Mouse (Mus musculus) hindbrain, embryonic 14.5 days (tissue): ENCODE results near the gene Elovl5. TPM values are rescaled to one million over a fixed set of nuclear protein-coding genes. Genes with fewer than 3 reads are reported as not detected.

Experiments used
- ATAC-seq: fragments of 200-750 bp; cut with Nextera tagmentation; 2 replicates; pipeline ENCODE4 v1.8.0; 2017; ENCODE audit warnings: moderate number of reproducible peaks, mild to moderate bottlenecking, moderate TSS enrichment, moderate library complexity; ENCODE audit not compliant: low FRiP score
- DNase-seq: peaks from one replicate; pipeline ENCODE4 v3.0.0-alpha.2; 2015; ENCODE audit warnings: low spot score
- H3K27ac ChIP-seq: fragments of 300-500 bp; sonication (generic); 2 replicates; pipeline ENCODE4 v1.5.1; 2014; ENCODE audit warnings: mild to moderate bottlenecking, moderate library complexity
- H3K27me3 ChIP-seq: fragments of 300-500 bp; sonication (generic); 2 replicates; pipeline ENCODE4 v1.6.1; 2014; ENCODE audit warnings: mild to moderate bottlenecking, low read length, mixed read lengths; ENCODE audit not compliant: control insufficient read depth, insufficient read depth
- H3K36me3 ChIP-seq: fragments of 300-500 bp; sonication (generic); replicated peaks from 2 replicates; pipeline ENCODE4 v1.6.1; 2014; ENCODE audit not compliant: control insufficient read depth, insufficient read depth
- H3K4me1 ChIP-seq: fragments of 300-500 bp; sonication (generic); replicated peaks from 2 replicates; pipeline ENCODE4 v1.6.1; 2014; ENCODE audit warnings: antibody characterized with exemption, low read length, mixed read lengths; ENCODE audit not compliant: control insufficient read depth, insufficient read depth
- H3K4me2 ChIP-seq: fragments of 300-500 bp; sonication (generic); replicated peaks from 2 replicates; pipeline ENCODE4 v1.6.1; 2014; ENCODE audit warnings: mild to moderate bottlenecking, moderate library complexity
- H3K4me3 ChIP-seq: fragments of 300-500 bp; sonication (generic); replicated peaks from 2 replicates; pipeline ENCODE4 v1.5.1; 2014; ENCODE audit warnings: mild to moderate bottlenecking, low read length
- H3K9ac ChIP-seq: fragments of 300-500 bp; sonication (generic); 2 replicates; pipeline ENCODE4 v1.6.1; 2014
- H3K9me3 ChIP-seq: fragments of 300-500 bp; sonication (generic); 2 replicates; pipeline ENCODE4 v1.6.1; 2016; ENCODE audit warnings: low read length; ENCODE audit not compliant: control insufficient read depth
- WGBS: fragments of 180-500 bp; shearing (Covaris S2); extraction: QIAGEN DNeasy Blood & Tissue Kit; methylation state at CpG from one replicate; pipeline ENCODE4 v1.1.7; 2014; 5-methylcytosine and 5-hydroxymethylcytosine counted together
- polyA plus RNA-seq: library from polyadenylated mRNA; unstranded; fragments of >200 nt; fragmentation: Nextera tagmentation; extraction: Ambion mirVana; gene quantifications from 2 replicates; pipeline ENCODE4 v1.2.1, GENCODE M21; 2014

The Elovl5 gene
- polyA plus RNA-seq, 1 experiment from 2014 or later = 73.5 TPM

- DNase-seq = no peak
- WGBS = 93% methylated on average over 8 of the region's 8 CpGs
- H3K4me1 ChIP-seq = peaks cover 13% of the 10 kb centered on the region
These were observed 9.0 kb downstream of the Elovl5 start for GRCm38 (mm10) chr9:77926151-77926550.

GRCm38 (mm10) chr9:77926911-77927310 lies 9.7 kb downstream of the Elovl5 start:
- no peak overlapping the region for H3K9ac ChIP-seq
- no peaks in the 10 kb centered on the region for H3K36me3 ChIP-seq
- ATAC-seq (no peak), DNase-seq (no peak)
- no peak overlapping the region for H3K27ac ChIP-seq
- 92% methylated on average over 5 of the region's 5 CpGs for WGBS
- H3K27me3 ChIP-seq = no peaks in the 10 kb centered on the region
- peaks cover 13% of the 10 kb centered on the region for H3K4me1 ChIP-seq
- no peak overlapping the region for H3K4me2 ChIP-seq
- no peak overlapping the region for H3K4me3 ChIP-seq
- no peaks in the 10 kb centered on the region for H3K9me3 ChIP-seq

More at GRCm38 (mm10) chr9:77926151-77926550, 9.0 kb downstream of the Elovl5 start:
- Histone ChIP-seq H3K27me3 (no peaks in the 10 kb centered on the region), H3K9ac (no peak overlapping the region), H3K4me3 (no peak overlapping the region), H3K36me3 (no peaks in the 10 kb centered on the region), H3K27ac (no peak overlapping the region), H3K9me3 (no peaks in the 10 kb centered on the region), H3K4me2 (no peak overlapping the region)
- ATAC-seq = no peak

DNA sequence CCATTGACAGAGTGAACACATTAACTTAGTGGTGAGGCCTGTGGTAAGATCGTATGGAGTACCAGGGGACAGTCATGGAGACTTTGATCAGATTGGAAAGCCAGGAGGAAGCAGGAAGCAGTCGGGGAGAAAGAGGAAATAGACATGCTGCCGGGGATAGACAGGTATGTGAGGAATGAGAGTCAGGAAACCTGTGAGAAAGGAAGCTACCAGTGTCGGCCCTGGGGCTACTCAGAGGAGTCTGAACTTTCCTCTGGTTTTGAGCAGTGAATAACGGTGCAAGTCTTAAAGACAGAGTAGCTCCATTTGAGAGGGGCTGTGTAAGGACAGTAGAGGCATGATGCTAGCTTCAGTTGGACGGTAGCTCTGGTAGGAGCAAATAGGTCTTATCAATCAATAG lies 10.3 kb downstream of the Elovl5 start:
- Histone ChIP-seq H3K9me3 (no peaks in the 10 kb centered on the region), H3K9ac (no peak overlapping the region), H3K4me3 (no peak overlapping the region), H3K4me2 (no peak overlapping the region), H3K27ac (no peak overlapping the region), H3K4me1 (peaks cover 13% of the 10 kb centered on the region), H3K36me3 (no peaks in the 10 kb centered on the region), H3K27me3 (no peaks in the 10 kb centered on the region)
- no peak for DNase-seq
- 79% methylated on average over 6 of the region's 6 CpGs for WGBS
- no peak for ATAC-seq

DNA sequence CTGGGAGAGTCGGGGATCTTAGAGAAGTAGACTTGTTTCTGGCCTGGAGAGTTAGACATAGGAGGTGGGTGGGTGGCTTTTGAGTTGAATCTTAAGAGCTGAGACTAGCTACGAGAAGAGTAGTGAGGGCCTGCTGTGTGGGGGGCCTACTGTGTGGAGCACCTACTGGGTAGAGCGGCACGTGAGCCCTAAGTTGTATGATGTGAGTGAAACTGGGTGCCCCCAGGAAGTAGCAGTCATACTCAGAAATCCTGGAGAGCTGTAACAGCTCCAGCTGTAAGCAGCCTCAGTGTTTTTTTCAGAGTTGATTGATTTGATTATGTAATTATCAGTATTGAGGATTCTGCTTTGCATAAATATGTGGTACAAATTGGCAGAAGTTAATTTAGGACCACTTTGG lies 11.6 kb downstream of the Elovl5 start:
- no peak overlapping the region for H3K27ac ChIP-seq
- no peaks in the 10 kb centered on the region for H3K27me3 ChIP-seq
- H3K4me3 ChIP-seq = no peak overlapping the region
- H3K36me3 ChIP-seq = no peaks in the 10 kb centered on the region
- peaks cover 13% of the 10 kb centered on the region for H3K4me1 ChIP-seq
- no peak for DNase-seq
- ATAC-seq = no peak
- no peaks in the 10 kb centered on the region for H3K9me3 ChIP-seq
- H3K9ac ChIP-seq = no peak overlapping the region
- WGBS = 79% methylated on average over 4 of the region's 4 CpGs
- no peak overlapping the region for H3K4me2 ChIP-seq

DNA sequence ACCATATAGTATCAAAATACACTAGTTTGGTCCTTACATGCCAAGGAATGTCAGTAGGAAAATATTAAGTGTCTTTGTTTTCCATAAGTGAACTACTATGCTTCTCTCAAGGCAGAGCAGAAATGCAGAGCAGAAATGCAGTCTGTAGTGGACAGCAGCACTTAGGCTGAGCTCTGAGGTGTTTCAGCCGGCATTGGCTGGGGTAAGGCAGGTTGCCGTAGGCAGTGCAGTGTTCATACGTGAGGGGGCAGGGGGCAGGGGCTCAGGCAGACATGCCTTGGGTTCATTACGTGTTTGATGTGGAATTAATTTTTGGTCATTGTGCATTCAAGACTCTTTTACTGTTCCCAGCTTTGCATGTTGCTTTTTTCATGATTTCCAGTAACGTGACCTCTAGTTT lies 12.1 kb downstream of the Elovl5 start:
- H3K4me1 ChIP-seq = peaks cover 13% of the 10 kb centered on the region
- no peak overlapping the region for H3K27ac ChIP-seq
- no peaks in the 10 kb centered on the region for H3K9me3 ChIP-seq
- H3K4me3 ChIP-seq = no peak overlapping the region
- no peaks in the 10 kb centered on the region for H3K27me3 ChIP-seq
- no peak for DNase-seq
- 82% methylated on average over 5 of the region's 5 CpGs for WGBS
- H3K4me2 ChIP-seq = no peak overlapping the region
- no peak overlapping the region for H3K9ac ChIP-seq
- no peak for ATAC-seq
- H3K36me3 ChIP-seq = no peaks in the 10 kb centered on the region

- no peak for ATAC-seq
- Histone ChIP-seq H3K9me3 (no peaks in the 10 kb centered on the region), H3K9ac (no peak overlapping the region), H3K4me3 (no peak overlapping the region), H3K4me2 (no peak overlapping the region), H3K27ac (peak overlapping the region; percentile 38; the same call in 1 of the 2 replicates), H3K36me3 (no peaks in the 10 kb centered on the region), H3K4me1 (peaks cover 13% of the 10 kb centered on the region), H3K27me3 (no peaks in the 10 kb centered on the region)
- no peak for DNase-seq
- 57% methylated on average over 10 of the region's 10 CpGs for WGBS
These were observed 13.1 kb downstream of the Elovl5 start for GRCm38 (mm10) chr9:77930036-77930859.

GRCm38 (mm10) chr9:77930860-77931184 lies 13.7 kb downstream of the Elovl5 start:
- no peak overlapping the region for H3K4me2 ChIP-seq
- H3K4me3 ChIP-seq = no peak overlapping the region
- no peak overlapping the region for H3K27ac ChIP-seq
- no peaks in the 10 kb centered on the region for H3K27me3 ChIP-seq
- DNase-seq (no peak), ATAC-seq (no peak)
- no peak overlapping the region for H3K9ac ChIP-seq
- WGBS = 29% methylated on average over 4 of the region's 4 CpGs
- no peaks in the 10 kb centered on the region for H3K36me3 ChIP-seq
- no peaks in the 10 kb centered on the region for H3K9me3 ChIP-seq
- peaks cover 13% of the 10 kb centered on the region for H3K4me1 ChIP-seq

DNA sequence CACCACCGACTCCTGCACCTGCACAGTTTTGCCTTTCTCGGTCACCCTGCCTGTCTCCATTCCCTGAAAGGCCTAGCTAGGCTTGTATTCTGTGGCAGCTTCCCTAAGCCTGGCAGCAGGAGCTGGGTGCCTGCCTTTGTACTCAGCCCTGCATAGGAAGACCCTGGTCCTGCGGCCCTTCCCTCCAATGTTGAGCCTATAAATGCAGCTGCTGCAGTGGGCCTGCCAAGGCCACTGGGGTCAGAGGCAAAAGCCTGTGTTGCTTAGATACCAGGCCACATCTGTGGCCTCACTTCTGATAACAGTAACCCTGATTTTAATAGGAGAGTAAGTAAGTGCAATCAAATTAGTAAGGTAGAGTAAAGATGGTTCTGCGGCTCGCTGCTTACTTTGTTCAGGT lies 14.6 kb downstream of the Elovl5 start:
- no peaks in the 10 kb centered on the region for H3K27me3 ChIP-seq
- H3K9ac ChIP-seq = 0 out of 2 replicates have a peak overlapping the region, but pooled peaks have one; percentile 20
- H3K4me2 ChIP-seq = no peak overlapping the region
- 68% methylated on average over 5 of the region's 5 CpGs for WGBS
- H3K4me1 ChIP-seq = peaks cover 13% of the 10 kb centered on the region
- no peaks in the 10 kb centered on the region for H3K36me3 ChIP-seq
- ATAC-seq (no peak), DNase-seq (no peak)
- no peak overlapping the region for H3K4me3 ChIP-seq
- H3K9me3 ChIP-seq = no peaks in the 10 kb centered on the region
- H3K27ac ChIP-seq = no peak overlapping the region

- H3K36me3 ChIP-seq = no peaks in the 10 kb centered on the region
- H3K27me3 ChIP-seq = no peaks in the 10 kb centered on the region
- DNase-seq = no peak
- 77% methylated on average over 10 of the region's 10 CpGs for WGBS
- no peak overlapping the region for H3K27ac ChIP-seq
- no peak overlapping the region for H3K9ac ChIP-seq
- ATAC-seq = no peak
- no peak overlapping the region for H3K4me3 ChIP-seq
- H3K4me2 ChIP-seq = no peak overlapping the region
- H3K9me3 ChIP-seq = no peaks in the 10 kb centered on the region
- H3K4me1 ChIP-seq = peaks cover 10% of the 10 kb centered on the region
These were observed 18.9 kb downstream of the Elovl5 start for GRCm38 (mm10) chr9:77935818-77936611.
